Mouse (Mus musculus): ENCODE data around the gene Adat1. TPM values are rescaled to one million over a fixed set of nuclear protein-coding genes. Genes with fewer than 3 reads are reported as not detected.

Gene Adat1
- total and polyA plus RNA-seq, 3 experiments: 8.3 to 9.3 TPM; not detected in 1

- Histone ChIP-seq H3K36me3 (ENCODE audit: control insufficient read depth in 1 of 2, insufficient read depth in 2 of 2, low read length in 2 of 2) (peaks cover 0 to 7% of the 10 kb centered on the region in 2 experiments; a peak in 2 of 4 replicates), H3K4me1 (ENCODE audit: control insufficient read depth in 1 of 2, insufficient read depth in 2 of 2, low read length in 2 of 2) (peaks cover 2 to 12% of the 10 kb centered on the region in 2 experiments; a peak in 3 of 4 replicates), H3K27ac (ENCODE audit: control insufficient read depth, low read depth, low read length) (no peak overlapping the region), H3K9me3 (replicated peaks; ENCODE audit: insufficient read depth, low read length) (no peaks in the 10 kb centered on the region), H3K9ac (ENCODE audit: control insufficient read depth, low read depth, low read length, poor library complexity, severe bottlenecking) (no peak overlapping the region), H3K27me3 (ENCODE audit: control insufficient read depth in 1 of 2, insufficient read depth in 2 of 2, low read length in 2 of 2) (no peaks in the 10 kb centered on the region), H3K4me3 (ENCODE audit: control insufficient read depth in 1 of 2, insufficient read depth in 1 of 2, low read depth in 2 of 2, low read length in 2 of 2) (no peak overlapping the region), H3K79me2 (ENCODE audit: control insufficient read depth, insufficient read depth, low read length, poor library complexity) (no peaks in the 10 kb centered on the region)
- no peak for TF ChIP-seq ZC3H11A (IDR thresholded peaks at IDR 0.05; ENCODE audit: low read depth, low read length)
- no peak for TF ChIP-seq GABPA (IDR thresholded peaks at IDR 0.05; ENCODE audit: low read depth, low read length)
- TF ChIP-seq CHD2 (IDR thresholded peaks at IDR 0.05; ENCODE audit: low read length): no peak
- TF ChIP-seq KAT2A (conservative IDR thresholded peaks at IDR 0.05; ENCODE audit: low read depth, low read length): no peak
- no peak for TF ChIP-seq POLR2A (IDR thresholded peaks at IDR 0.05; ENCODE audit: control insufficient read depth in 1 of 2, insufficient read depth in 1 of 2, low read depth in 1 of 2, low read length in 2 of 2, poor library complexity in 1 of 2)
- TF ChIP-seq MYB (IDR thresholded peaks at IDR 0.05; ENCODE audit: low read depth, low read length): no peak
- TF ChIP-seq MAFK (IDR thresholded peaks at IDR 0.05; ENCODE audit: borderline replicate concordance, low read depth, low read length): no peak
- TF ChIP-seq ZNF384 (IDR thresholded peaks at IDR 0.05; ENCODE audit: low read depth, low read length): no peak
- no peak for TF ChIP-seq USF2 (IDR thresholded peaks at IDR 0.05; ENCODE audit: borderline replicate concordance in 1 of 2, insufficient read depth in 1 of 2, low read depth in 1 of 2, low read length in 2 of 2)
- TF ChIP-seq TCF12 (IDR thresholded peaks at IDR 0.05; ENCODE audit: low read depth, low read length): no peak
- TF ChIP-seq E2F4 (IDR thresholded peaks at IDR 0.05; ENCODE audit: borderline replicate concordance, low read depth, low read length): no peak
- no peak for TF ChIP-seq MEF2A (IDR thresholded peaks at IDR 0.05; ENCODE audit: extremely low read depth, insufficient replicate concordance, low read depth, low read length, poor library complexity, severe bottlenecking)
- no peak for TF ChIP-seq MAZ (IDR thresholded peaks at IDR 0.05; ENCODE audit: low read depth, low read length)
- DNase-seq (ENCODE audit: low read depth, low spot score): no peak
Observed at GRCm38 (mm10) chr8:111963546-111963945, 28.6 kb downstream of the Adat1 start.

GRCm38 (mm10) chr8:111963091-111963490, 29.0 kb downstream of the Adat1 start:
- Histone ChIP-seq H3K79me2 (ENCODE audit: control insufficient read depth, insufficient read depth, low read length, poor library complexity) (no peaks in the 10 kb centered on the region), H3K4me1 (ENCODE audit: control insufficient read depth in 1 of 2, insufficient read depth in 2 of 2, low read length in 2 of 2) (peaks cover 2 to 10% of the 10 kb centered on the region in 2 experiments; a peak in 3 of 4 replicates), H3K4me3 (ENCODE audit: control insufficient read depth in 1 of 2, insufficient read depth in 1 of 2, low read depth in 2 of 2, low read length in 2 of 2) (no peak overlapping the region), H3K36me3 (ENCODE audit: control insufficient read depth in 1 of 2, insufficient read depth in 2 of 2, low read length in 2 of 2) (peaks cover 0 to 7% of the 10 kb centered on the region in 2 experiments; a peak in 2 of 4 replicates), H3K9me3 (replicated peaks; ENCODE audit: insufficient read depth, low read length) (no peaks in the 10 kb centered on the region), H3K27ac (ENCODE audit: control insufficient read depth, low read depth, low read length) (no peak overlapping the region), H3K27me3 (ENCODE audit: control insufficient read depth in 1 of 2, insufficient read depth in 2 of 2, low read length in 2 of 2) (no peaks in the 10 kb centered on the region), H3K9ac (ENCODE audit: control insufficient read depth, low read depth, low read length, poor library complexity, severe bottlenecking) (no peak overlapping the region)
- no peak for TF ChIP-seq POLR2AphosphoS2 (IDR thresholded peaks at IDR 0.05; ENCODE audit: low read length)
- no peak for TF ChIP-seq HCFC1 (IDR thresholded peaks at IDR 0.05; ENCODE audit: low read depth, low read length)
- TF ChIP-seq SIN3A (IDR thresholded peaks at IDR 0.05; ENCODE audit: low read length): no peak
- no peak for TF ChIP-seq GABPA (IDR thresholded peaks at IDR 0.05; ENCODE audit: low read depth, low read length)
- TF ChIP-seq NELFE (IDR thresholded peaks at IDR 0.05; ENCODE audit: low read depth, low read length): no peak
- TF ChIP-seq POLR2AphosphoS5 (IDR thresholded peaks at IDR 0.05; ENCODE audit: borderline replicate concordance, low read depth, low read length): no peak
- TF ChIP-seq JUND (IDR thresholded peaks at IDR 0.05; ENCODE audit: low read depth, low read length): no peak
- TF ChIP-seq KAT2A (conservative IDR thresholded peaks at IDR 0.05; ENCODE audit: low read depth, low read length): no peak
- TF ChIP-seq MAX (IDR thresholded peaks at IDR 0.05; ENCODE audit: low read length): no peak
- TF ChIP-seq RAD21 (IDR thresholded peaks at IDR 0.05; ENCODE audit: low read depth, low read length): no peak
- no peak for TF ChIP-seq NRF1 (IDR thresholded peaks at IDR 0.05; ENCODE audit: insufficient read depth, low read depth, low read length, poor library complexity, severe bottlenecking)
- TF ChIP-seq CTCF (IDR thresholded peaks at IDR 0.05 in 2 of 3, conservative IDR thresholded peaks at IDR 0.05 in 1 of 3; ENCODE audit: control insufficient read depth in 1 of 3, insufficient read depth in 1 of 3, low read depth in 2 of 3, low read length in 3 of 3, poor library complexity in 1 of 3, severe bottlenecking in 1 of 3): no peak
- no peak for TF ChIP-seq POLR2A (IDR thresholded peaks at IDR 0.05; ENCODE audit: control insufficient read depth in 1 of 2, insufficient read depth in 1 of 2, low read depth in 1 of 2, low read length in 2 of 2, poor library complexity in 1 of 2)
- TF ChIP-seq MEF2A (IDR thresholded peaks at IDR 0.05; ENCODE audit: extremely low read depth, insufficient replicate concordance, low read depth, low read length, poor library complexity, severe bottlenecking): no peak
- no peak for TF ChIP-seq RCOR1 (IDR thresholded peaks at IDR 0.05; ENCODE audit: low read depth, low read length)
- TF ChIP-seq EP300 (IDR thresholded peaks at IDR 0.05; ENCODE audit: low read depth in 1 of 2, low read length in 2 of 2): no peak
- no peak for TF ChIP-seq UBTF (IDR thresholded peaks at IDR 0.05; ENCODE audit: borderline replicate concordance, insufficient read depth, low read depth, low read length)
- no peak for DNase-seq (ENCODE audit: low read depth, low spot score)
